Mouse (Mus musculus) small intestine, adult 2 months (tissue): ENCODE measurements around the gene N4bp2l2. TPM values are rescaled to one million over a fixed set of nuclear protein-coding genes. Genes with fewer than 3 reads are reported as not detected.

Experiments
- H3K27ac ChIP-seq: fragments of 200-500 bp; 2 replicates; pipeline ENCODE4 v1.5.1; 2012; ENCODE audit warnings: low read depth, low read length, control low read depth, inconsistent platforms; ENCODE audit not compliant: insufficient read depth
- H3K27me3 ChIP-seq: fragments of 200-500 bp; 2 replicates; pipeline ENCODE4 v1.6.1; 2012; ENCODE audit warnings: mild to moderate bottlenecking, moderate library complexity, low read length, inconsistent platforms; ENCODE audit not compliant: control insufficient read depth, insufficient read depth
- H3K36me3 ChIP-seq: fragments of 200-500 bp; 2 replicates; pipeline ENCODE4 v1.6.1; 2012; ENCODE audit warnings: mild to moderate bottlenecking, low read length, control low read depth, inconsistent platforms; ENCODE audit not compliant: control insufficient read depth, insufficient read depth
- H3K4me1 ChIP-seq: fragments of 200-500 bp; 2 replicates; pipeline ENCODE4 v1.6.1; 2012; ENCODE audit warnings: low read length, inconsistent platforms, mixed read lengths; ENCODE audit not compliant: control insufficient read depth, insufficient read depth, insufficient read length
- H3K4me3 ChIP-seq: fragments of 200-500 bp; 2 replicates; pipeline ENCODE4 v1.5.1; 2012; ENCODE audit warnings: low read depth, mild to moderate bottlenecking, control low read depth, inconsistent platforms, low read length, moderate library complexity
- CTCF ChIP-seq: fragments of 200-500 bp; IDR thresholded peaks from 2 replicates; pipeline ENCODE4 v1.5.1; 2012; ENCODE audit warnings: low read depth, mild to moderate bottlenecking, control low read depth, inconsistent platforms, low read length, moderate library complexity, mixed read lengths; ENCODE audit not compliant: insufficient replicate concordance, insufficient read length; ENCODE audit errors: extremely low read depth
- POLR2A ChIP-seq: fragments of 200-500 bp; IDR thresholded peaks from 2 replicates; pipeline ENCODE4 v1.6.1; 2012; ENCODE audit warnings: low read depth, mild to moderate bottlenecking, control low read depth, inconsistent platforms, low read length, moderate library complexity
- WGBS: fragments of 180-500 bp; shearing (Covaris S2); methylation state at CpG from one replicate; pipeline ENCODE4 v1.1.7; 2018; 5-methylcytosine and 5-hydroxymethylcytosine counted together
- polyA plus RNA-seq: library from polyadenylated mRNA; depleted of rRNA; stranded (reverse); fragments of >200 nt; gene quantifications from 2 replicates; pipeline ENCODE4 v1.2.3, GENCODE M21; 2012

Gene N4bp2l2
- polyA plus RNA-seq, 1 experiment: 1.7 TPM

DNA sequence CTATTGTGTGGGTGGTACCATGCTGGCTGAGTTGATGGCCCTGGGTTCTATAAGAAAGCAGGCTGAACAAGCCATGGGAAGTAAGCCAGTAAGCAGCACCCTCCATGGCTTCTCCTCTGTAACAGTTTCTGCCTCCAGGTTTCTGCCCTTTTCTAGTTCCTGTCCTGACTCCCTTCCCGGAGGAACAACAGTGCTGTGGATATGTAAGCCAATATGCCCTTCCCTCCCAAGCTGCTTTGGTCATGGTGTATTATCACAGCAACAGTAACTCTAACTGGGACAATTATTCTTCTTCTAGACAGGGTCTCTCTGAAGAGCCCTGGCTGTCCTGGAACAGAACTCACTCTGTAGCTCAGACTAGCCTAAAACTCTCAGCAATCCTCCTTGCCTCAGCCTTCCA lies 54.8 kb downstream of the N4bp2l2 start:
- Histone ChIP-seq H3K27ac (peak overlapping the region; percentile 57), H3K36me3 (no peaks in the 10 kb centered on the region), H3K27me3 (no peaks in the 10 kb centered on the region), H3K4me3 (no peak overlapping the region), H3K4me1 (peaks cover 13% of the 10 kb centered on the region; the same call in 1 of the 2 replicates)
- TF ChIP-seq CTCF: no peak
- TF ChIP-seq POLR2A: no peak
- WGBS: 80% methylated on average over 1 of the region's 1 CpGs

DNA sequence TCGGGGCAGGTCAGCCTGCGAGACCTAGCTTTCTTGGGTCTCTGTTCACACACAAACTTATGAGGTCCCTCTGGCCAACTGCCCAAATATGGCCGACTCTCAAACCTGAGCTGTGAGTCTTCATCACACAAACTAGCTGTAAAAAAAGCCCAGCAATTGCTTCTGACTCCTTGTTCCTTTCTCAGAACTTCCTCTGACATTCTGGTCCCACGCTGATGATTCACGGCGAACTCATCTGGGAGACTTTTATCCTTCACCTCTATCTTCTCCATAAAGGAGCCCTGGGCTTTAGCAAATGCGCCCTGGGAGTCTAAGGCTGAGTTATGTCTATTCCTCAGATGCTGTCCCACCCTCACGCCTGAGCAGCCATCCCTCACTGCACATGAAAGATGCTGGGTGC lies 58.4 kb downstream of the N4bp2l2 start:
- TF ChIP-seq POLR2A (no peak), CTCF (no peak)
- WGBS: 94% methylated on average over 8 of the region's 8 CpGs
- no peaks in the 10 kb centered on the region for H3K27me3 ChIP-seq

DNA sequence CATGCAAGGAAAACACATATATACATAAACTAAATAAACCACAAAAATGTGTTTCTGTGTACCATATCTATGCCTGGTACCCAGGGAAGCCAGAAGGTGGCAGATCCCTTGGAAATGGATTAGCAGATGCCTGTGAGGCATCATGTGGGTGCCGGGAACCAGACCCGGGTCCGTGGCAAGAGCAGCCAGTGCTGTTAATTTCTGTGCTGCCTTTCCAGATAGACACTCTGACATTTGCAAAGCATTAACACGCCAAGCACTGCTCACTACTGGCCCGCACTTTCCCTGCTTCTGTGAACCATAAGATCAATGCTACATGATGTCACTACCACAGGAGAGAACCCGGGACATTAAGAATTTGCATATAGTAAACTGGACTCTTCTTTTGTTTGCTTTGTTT lies 59.9 kb downstream of the N4bp2l2 start:
- Histone ChIP-seq H3K27ac (no peak overlapping the region), H3K4me3 (no peak overlapping the region), H3K4me1 (peaks cover 5% of the 10 kb centered on the region; the same call in 1 of the 2 replicates), H3K36me3 (no peaks in the 10 kb centered on the region), H3K27me3 (no peaks in the 10 kb centered on the region)
- no peak for TF ChIP-seq CTCF
- TF ChIP-seq POLR2A: no peak
- WGBS: 97% methylated on average over 6 of the region's 6 CpGs

More for the DNA sequence above, 58.4 kb downstream of the N4bp2l2 start:
- Histone ChIP-seq H3K4me1 (peaks cover 13% of the 10 kb centered on the region; the same call in 1 of the 2 replicates), H3K27ac (no peak overlapping the region), H3K4me3 (no peak overlapping the region), H3K36me3 (no peaks in the 10 kb centered on the region)

DNA sequence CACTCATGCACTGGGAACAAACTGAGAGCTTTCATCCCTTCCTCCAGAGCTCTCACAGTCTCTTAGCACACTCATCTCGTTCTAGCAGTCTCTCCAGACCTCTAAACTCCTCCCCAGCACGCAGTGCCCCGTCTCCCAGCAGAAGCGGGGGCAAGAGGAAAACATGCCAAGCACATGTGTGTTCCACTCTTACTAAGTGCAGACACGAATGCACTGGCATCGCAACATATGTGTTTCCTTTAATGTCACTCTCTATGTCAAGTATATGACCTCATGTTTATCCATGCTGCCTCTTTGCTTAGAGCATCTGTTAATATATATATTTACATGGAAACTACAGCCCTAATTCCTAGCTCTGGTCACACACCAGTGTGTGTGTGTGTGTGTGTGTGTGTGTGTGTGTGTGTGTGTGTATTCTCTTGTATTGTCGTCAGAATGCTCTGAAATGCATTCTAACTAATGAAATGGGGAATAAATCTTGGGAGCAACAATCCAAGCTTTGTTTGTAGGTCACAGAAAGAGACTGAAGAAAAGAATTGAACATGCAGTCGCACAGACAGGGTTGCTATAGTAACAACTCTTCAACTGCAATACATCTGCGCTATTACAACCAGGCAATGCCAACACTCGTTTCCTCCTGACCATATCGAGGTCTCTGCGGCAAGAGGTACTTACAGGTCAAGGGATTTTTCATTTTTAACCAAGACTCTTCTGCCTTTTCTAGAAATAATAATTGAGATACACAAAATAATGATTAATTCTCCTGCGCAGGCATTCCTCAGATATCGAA lies 64.3 kb downstream of the N4bp2l2 start:
- TF ChIP-seq CTCF: no peak
- TF ChIP-seq POLR2A: no peak
- peak overlapping the region; percentile 54 for H3K27ac ChIP-seq
- no peaks in the 10 kb centered on the region for H3K36me3 ChIP-seq
- H3K4me1 ChIP-seq: peaks cover 7% of the 10 kb centered on the region
- WGBS: 81% methylated on average over 14 of the region's 14 CpGs
- H3K4me3 ChIP-seq: peak overlapping the region; percentile 42; the same call in 1 of the 2 replicates
- H3K27me3 ChIP-seq: no peaks in the 10 kb centered on the region

DNA sequence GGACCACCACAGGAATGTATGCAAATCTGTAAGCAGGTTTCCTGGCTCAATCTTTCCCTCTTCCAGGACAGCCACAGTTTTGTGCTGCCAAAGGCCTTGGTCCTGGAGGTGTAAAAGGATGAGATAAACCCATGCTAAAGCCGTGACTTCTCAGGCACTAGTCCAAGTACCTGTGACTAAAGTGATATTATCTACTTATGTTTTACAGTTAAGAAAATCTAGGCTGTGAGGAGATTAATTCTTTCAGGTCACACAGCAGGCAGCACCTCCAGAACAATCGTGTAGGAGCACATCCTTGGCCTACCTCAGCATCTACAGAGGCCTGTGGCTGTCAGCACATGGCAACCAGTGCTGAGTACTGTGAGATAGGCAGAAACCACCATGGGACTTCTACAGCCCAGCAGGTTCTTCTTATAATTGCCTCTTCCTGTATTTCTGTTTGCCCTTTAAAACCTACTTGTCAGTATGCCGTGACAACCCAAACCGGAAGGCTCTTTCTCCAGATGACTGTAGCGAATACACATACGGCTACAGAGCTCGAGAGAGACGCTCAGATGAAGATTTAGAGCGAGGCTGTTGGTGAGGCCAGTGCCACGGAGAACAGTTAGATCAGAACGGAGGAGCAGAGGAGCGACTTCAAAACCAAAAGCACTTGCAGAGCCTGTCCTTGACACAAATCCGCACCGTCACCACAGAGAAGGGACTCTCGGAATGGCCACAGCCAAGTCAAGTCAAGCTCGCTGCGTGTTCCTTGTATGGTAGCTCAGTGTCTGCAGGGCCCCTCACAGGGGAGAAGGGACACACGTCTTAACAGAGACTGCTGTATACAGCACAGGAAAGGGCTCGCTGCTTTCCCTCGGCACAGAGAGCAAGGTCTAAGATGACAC lies 65.2 kb downstream of the N4bp2l2 start:
- WGBS: 71% methylated on average over 20 of the region's 20 CpGs
- Histone ChIP-seq H3K36me3 (no peaks in the 10 kb centered on the region), H3K4me3 (peak overlapping the region; percentile 42), H3K27ac (peak overlapping the region; percentile 54), H3K4me1 (peaks cover 7% of the 10 kb centered on the region), H3K27me3 (no peaks in the 10 kb centered on the region)
- TF ChIP-seq POLR2A (no peak), CTCF (no peak)

DNA sequence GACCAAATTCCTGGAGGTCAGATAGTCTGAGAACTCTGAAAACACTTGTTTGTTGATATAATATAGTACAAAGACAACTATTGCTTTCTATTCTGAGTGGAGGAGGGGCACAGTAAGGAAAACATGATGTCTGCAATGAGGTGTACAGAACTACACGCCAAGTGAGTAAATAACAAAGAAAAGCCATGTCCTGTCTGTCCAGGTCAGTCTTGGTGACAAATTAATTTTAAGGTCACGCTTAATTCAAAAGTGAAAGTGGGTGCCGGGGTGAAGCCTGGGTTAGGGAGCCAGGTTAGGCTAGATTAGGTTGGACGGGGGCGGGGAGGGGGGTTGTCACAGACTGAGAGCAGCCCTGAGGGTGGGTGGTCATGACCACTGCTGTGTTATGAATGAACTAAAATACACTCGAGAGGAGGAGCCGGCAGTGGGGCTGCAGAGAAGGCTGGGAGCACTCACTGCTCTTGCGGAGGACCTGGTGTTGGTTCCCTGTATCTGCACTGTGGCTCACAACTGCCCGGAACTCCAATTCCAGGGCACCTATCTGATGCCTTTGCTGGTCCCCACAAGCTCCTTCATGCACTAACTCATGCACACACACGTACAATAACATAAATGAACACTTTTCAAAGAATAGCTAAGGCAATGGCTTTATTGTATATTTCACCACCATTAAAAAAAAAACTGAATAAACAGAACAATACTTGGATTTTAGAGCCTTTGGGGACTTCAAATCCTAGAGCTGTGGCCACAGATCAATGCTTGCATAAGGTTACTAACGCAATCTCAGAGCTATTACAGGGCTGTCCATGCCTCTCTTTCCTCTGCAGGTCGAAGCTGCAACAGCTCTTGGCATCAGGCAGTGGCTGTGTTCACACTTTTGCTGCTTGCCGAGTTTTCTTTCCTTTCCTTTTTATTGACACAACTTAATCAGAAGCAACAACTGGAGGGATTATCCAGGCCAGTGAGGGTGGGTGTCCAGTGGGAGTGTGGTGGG lies 66.4 kb downstream of the N4bp2l2 start:
- WGBS: 27% methylated on average over 13 of the region's 13 CpGs
- peak overlapping the region; percentile 46 for H3K4me3 ChIP-seq
- peaks cover 12% of the 10 kb centered on the region for H3K4me1 ChIP-seq
- H3K27me3 ChIP-seq: no peaks in the 10 kb centered on the region
- no peak overlapping the region; the same call in 1 of the 2 replicates for H3K27ac ChIP-seq
- no peaks in the 10 kb centered on the region for H3K36me3 ChIP-seq
- no peak; the same call in 1 of the 2 replicates for TF ChIP-seq CTCF
- no peak for TF ChIP-seq POLR2A
